Mouse (Mus musculus): Measurements from ENCODE around the gene Rassf5. TPM values are rescaled to one million over a fixed set of nuclear protein-coding genes. Genes with fewer than 3 reads are reported as not detected.

Rassf5 gene
- polyA plus RNA-seq, 1 experiment from 2014 or later: 35.4 TPM

DNA sequence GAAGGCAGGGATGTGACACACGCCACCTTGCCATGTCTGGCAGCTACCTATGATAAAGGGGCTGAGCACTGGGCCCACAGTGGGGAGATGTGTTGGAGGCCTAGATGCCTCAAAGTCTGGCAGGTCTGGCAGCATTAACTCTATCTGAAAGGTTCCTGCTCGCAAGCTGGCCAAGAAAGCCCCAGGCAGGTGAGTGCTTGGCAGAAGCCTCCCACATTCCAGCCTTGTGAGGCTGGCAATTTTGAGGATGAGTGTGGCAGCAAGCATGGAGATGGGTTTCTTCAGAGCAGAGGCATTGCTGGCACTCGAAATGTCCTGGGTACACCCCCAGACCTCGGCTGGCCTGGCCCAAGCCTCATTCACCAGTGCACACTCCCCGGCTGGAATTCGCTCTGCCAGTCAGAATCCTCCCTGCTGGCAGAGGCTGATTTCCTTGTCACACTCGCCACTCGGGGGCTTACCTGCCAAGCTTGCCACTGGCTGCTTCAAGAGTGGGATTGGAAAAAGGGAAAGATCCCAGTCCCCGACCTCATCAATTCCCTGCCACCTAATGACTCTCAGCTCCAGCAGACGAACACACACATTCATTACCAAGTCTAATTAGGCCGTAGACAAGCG, 5.4 kb downstream of the Rassf5 start:
- WGBS (ENCODE audit: missing documents): 93% methylated on average over 12 of the region's 12 CpGs
- Histone ChIP-seq H3K4me3 (ENCODE audit: inconsistent target) (no peak overlapping the region), H3K36me3 (ENCODE audit: inconsistent target) (no peaks in the 10 kb centered on the region), H3K79me2 (ENCODE audit: inconsistent target) (no peaks in the 10 kb centered on the region), H3K27ac (no peak overlapping the region)

DNA sequence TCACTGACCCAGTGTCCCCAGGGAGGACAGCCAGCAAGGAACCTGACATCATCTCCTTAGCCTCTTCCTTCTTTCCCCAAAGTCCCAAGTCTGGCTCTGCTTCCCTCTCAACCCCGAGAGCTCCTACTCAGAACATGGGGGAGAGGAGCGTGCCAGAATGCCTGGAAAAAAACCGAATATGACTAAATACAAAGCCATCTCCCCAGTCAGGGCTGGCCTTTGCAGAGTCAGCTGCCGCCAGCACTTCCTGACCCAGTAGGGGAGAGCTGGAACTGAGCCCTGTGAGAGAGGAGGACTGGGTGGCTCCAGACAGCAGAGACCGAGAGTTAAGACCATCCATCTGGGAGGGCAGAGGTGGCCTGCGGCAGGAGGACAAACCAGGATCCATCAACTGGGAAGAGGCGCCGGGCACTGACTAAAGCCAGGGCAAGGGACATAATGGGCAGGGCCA, 6.1 kb downstream of the Rassf5 start:
- WGBS (ENCODE audit: missing documents): 70% methylated on average over 8 of the region's 8 CpGs
- no peaks in the 10 kb centered on the region for H3K79me2 ChIP-seq (ENCODE audit: inconsistent target)
- H3K4me3 ChIP-seq (ENCODE audit: inconsistent target): no peak overlapping the region
- no peaks in the 10 kb centered on the region for H3K36me3 ChIP-seq (ENCODE audit: inconsistent target)
- no peak overlapping the region for H3K27ac ChIP-seq

DNA sequence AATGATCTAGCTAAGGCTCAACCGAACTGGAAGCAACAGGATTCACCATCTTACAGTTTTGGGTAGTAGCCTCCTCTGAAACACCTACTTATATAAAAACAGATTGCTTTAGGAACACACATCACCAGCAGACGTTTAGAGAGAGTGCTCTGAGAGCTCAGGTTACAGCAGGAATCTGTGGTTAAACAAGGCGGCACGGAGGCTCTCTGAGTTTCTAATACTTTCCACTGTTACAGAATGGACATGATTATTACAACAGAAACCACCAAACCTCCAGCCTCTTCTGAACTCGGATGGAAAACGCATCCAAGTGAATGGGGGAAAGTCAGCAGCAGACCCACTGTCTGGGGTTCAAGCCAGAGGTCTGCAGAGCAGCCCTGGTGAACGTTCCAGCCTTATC, 9.0 kb downstream of the Rassf5 start:
- H3K4me3 ChIP-seq (ENCODE audit: inconsistent target): no peak overlapping the region
- H3K27ac ChIP-seq: no peak overlapping the region
- no peaks in the 10 kb centered on the region for H3K79me2 ChIP-seq (ENCODE audit: inconsistent target)
- 71% methylated on average over 7 of the region's 7 CpGs for whole genome bisulfite sequencing (ENCODE audit: missing documents)
- H3K36me3 ChIP-seq (ENCODE audit: inconsistent target): no peaks in the 10 kb centered on the region

DNA sequence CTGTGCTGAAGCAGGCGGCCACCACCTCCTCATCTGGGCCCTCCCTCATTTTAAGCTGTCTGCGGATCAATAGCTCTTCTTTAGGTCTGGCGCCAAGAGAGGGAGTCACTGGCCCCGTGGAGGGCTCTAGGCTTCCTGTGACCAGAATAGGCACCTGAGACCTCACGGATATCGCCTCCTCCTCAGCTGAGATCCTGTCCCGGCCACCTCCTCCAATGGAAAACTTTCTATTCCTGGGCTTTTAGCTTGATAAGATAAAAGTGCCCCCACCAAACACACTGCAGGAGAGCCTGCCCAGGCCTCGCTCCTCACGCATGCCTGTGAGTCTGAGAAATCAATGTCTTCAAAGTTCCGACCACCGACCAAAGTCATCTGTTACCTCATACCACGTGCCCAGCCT, 11.5 kb downstream of the Rassf5 start:
- H3K27ac ChIP-seq: no peak overlapping the region
- 86% methylated on average over 12 of the region's 12 CpGs for WGBS (ENCODE audit: missing documents)

DNA sequence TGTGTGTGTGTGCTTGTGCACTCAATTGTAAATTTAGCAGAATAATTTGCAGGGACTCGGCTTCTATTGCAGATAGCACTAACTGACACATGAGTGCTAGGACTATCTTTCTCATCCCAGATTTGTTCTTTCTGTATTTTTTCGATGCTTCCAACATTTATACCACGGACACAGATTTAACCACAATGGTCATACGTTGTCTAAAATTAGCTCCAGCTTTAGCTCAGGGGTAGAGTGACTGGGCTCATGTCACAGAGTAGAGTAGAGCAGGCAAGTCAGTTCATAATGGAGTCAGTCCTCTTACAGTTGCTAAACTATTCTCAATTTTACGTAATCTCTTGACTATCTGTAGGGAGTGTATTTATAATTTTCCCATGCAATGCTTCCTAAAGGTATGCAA, 16.4 kb downstream of the Rassf5 start:
- no peaks in the 10 kb centered on the region for H3K79me2 ChIP-seq (ENCODE audit: inconsistent target)
- no peak overlapping the region for H3K27ac ChIP-seq
- H3K36me3 ChIP-seq (ENCODE audit: inconsistent target): no peaks in the 10 kb centered on the region
- WGBS (ENCODE audit: missing documents): 66% methylated on average over 5 of the region's 5 CpGs
- no peak overlapping the region for H3K4me3 ChIP-seq (ENCODE audit: inconsistent target)

More for the DNA sequence above, 11.5 kb downstream of the Rassf5 start:
- H3K4me3 ChIP-seq (ENCODE audit: inconsistent target): no peak overlapping the region
- no peaks in the 10 kb centered on the region for H3K79me2 ChIP-seq (ENCODE audit: inconsistent target)
- H3K36me3 ChIP-seq (ENCODE audit: inconsistent target): no peaks in the 10 kb centered on the region

DNA sequence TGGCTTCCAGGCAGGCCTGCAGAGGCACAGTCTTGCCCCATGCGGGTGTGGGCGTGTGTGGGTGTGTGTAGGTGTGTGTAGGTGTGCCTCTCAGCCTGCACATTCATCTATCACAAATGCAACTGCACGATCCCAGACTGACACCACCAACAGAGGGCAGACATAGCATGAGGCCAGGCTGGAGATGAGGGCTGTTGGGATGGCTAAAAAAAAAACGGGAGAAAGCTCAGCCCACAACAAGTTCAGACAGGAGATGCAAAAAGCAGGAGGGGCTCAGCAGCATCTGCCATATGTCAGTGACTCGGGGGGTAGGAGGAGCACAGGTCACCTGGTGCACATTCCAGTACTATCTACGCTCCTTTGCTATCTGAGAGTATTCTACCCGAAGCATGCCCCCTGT, 16.8 kb downstream of the Rassf5 start:
- 76% methylated on average over 7 of the region's 7 CpGs for WGBS (ENCODE audit: missing documents)
- Histone ChIP-seq H3K36me3 (ENCODE audit: inconsistent target) (no peaks in the 10 kb centered on the region), H3K27ac (no peak overlapping the region), H3K4me3 (ENCODE audit: inconsistent target) (no peak overlapping the region), H3K79me2 (ENCODE audit: inconsistent target) (no peaks in the 10 kb centered on the region)

DNA sequence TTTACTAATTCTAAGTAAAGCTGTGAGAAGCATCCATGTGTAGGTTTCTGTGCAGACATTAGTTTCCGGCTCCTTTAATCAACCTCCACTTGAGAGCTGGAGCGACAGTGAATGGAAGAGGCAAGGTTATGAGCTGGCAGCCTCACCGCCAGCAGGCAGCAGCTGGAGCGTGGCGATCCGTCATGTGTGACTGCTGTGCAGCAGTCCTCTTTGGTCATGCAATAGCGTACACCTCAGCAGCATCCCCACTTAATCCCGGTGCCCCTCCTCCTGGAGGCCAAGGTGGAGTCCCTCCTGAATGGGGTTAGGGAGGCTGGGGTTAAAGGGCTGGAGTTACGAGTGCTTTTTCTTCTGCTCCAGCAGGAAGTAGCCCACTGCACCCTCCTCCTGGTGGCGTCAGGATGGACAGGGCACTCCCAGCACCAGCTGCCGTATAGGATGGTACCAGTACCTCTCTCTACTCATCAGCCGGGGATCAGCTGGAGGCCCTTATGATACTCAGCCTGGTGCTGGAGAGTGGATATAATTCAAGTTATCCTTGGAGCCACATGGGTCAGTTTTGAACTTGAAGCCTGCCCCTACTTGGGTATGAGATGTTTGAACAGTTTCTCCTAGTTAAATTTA, 20.1 kb downstream of the Rassf5 start:
- WGBS (ENCODE audit: missing documents): 87% methylated on average over 12 of the region's 12 CpGs
- H3K27ac ChIP-seq: no peak overlapping the region

DNA sequence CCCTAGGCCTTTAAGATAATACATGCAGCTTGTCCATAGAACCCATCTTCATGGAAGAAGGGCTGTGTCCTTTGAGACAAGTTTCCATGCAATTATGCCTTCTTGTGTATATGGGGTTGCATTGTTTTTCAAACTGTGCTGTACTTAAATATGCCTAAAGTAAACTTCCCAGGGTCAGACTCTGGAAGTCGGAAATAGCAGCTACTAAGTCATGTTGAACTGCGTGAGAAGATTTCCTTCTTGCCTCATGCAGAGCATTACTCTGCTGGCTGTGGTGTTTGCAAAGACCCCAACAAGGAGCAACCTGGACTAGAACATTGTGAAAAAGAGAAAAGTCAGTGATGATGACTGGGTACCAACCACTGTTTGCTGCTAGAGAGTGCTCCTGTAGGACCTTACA, 21.7 kb downstream of the Rassf5 start:
- Histone ChIP-seq H3K36me3 (ENCODE audit: inconsistent target) (no peaks in the 10 kb centered on the region), H3K79me2 (ENCODE audit: inconsistent target) (no peaks in the 10 kb centered on the region), H3K27ac (no peak overlapping the region), H3K4me3 (ENCODE audit: inconsistent target) (no peak overlapping the region)
- 88% methylated on average over 2 of the region's 2 CpGs for WGBS (ENCODE audit: missing documents)

More for the DNA sequence above, 20.1 kb downstream of the Rassf5 start:
- H3K36me3 ChIP-seq (ENCODE audit: inconsistent target): no peaks in the 10 kb centered on the region
- no peaks in the 10 kb centered on the region for H3K79me2 ChIP-seq (ENCODE audit: inconsistent target)
- no peak overlapping the region for H3K4me3 ChIP-seq (ENCODE audit: inconsistent target)

DNA sequence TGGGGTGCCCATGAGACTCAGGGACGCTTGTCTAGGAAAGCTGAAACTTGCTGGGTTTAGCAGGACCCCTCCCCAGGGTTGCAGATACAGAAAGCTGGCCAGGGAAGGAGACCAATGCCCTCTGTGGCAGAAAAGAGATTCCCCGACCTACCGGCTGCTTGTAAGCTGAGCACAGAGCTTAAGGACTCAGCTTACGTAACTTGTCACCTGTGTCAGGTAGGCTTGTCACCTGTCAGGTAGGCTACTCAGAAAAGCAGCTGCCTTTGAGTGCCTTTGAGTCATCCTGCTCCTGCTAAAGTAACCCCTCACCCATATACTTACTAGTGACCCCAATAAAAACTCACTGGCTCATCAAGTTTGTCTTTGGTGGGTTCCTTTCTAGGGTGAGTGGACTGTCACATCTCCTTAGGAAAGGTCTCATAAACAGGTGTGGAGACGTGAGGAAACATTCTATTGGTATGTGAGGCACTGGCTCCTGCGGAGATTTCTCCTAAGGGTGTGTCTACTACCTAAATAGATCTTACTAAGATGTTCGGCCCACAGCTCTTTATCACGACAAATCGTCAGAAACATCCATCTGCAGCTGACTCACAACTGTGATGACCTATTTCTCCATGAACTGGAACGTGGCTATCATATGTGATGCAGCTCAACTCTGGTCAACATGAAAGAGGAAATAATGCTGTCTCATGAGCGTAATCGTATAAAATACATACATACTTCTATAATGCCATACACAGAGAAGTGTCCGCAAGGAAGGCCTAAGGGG, 23.1 kb downstream of the Rassf5 start:
- no peak overlapping the region for H3K27ac ChIP-seq
- no peaks in the 10 kb centered on the region for H3K79me2 ChIP-seq (ENCODE audit: inconsistent target)
- H3K4me3 ChIP-seq (ENCODE audit: inconsistent target): no peak overlapping the region
- H3K36me3 ChIP-seq (ENCODE audit: inconsistent target): no peaks in the 10 kb centered on the region
- 93% methylated on average over 13 of the region's 13 CpGs for WGBS (ENCODE audit: missing documents)

DNA sequence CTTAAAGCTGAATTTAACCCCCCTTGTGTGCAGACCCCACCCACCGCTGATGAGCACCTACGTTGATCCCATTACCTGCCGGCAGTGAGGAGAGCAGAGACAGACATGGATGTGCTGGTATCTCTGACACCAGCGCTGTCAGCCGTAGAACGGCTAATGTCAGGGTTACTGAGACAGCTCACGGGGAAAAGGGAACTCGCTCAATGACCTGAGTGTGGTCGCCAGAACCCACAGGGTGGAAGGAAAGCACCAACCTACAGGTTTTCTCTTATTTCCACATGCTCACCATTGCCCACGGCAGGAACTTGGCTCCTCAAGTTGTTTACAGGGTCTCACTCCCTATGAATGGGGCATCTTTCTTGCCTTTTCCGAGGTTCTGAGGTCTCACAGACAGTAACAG, 26.1 kb downstream of the Rassf5 start:
- 33% methylated on average over 11 of the region's 11 CpGs for WGBS (ENCODE audit: missing documents)
- Histone ChIP-seq H3K36me3 (ENCODE audit: inconsistent target) (no peaks in the 10 kb centered on the region), H3K27ac (no peak overlapping the region), H3K4me3 (ENCODE audit: inconsistent target) (no peak overlapping the region), H3K79me2 (ENCODE audit: inconsistent target) (no peaks in the 10 kb centered on the region)

DNA sequence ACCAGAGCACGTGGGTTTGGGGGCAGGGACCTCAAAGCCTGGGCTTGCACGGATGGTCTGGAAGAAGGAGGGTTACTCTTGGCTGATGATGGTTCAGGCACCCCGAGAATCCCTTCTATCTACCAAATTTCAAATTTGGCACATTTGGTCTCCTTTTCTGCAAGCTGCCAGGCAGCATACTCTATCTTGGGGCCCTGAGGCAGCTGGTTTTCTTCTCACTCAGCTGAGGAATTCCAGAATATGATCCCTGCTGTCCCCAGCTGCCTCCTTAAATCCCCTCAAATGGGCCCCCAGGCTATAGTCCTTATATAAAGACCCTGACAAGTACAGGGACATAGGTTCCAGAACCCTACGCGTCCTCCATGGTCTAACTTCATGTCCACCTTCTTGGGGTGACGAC, 31.7 kb downstream of the Rassf5 start:
- Histone ChIP-seq H3K4me3 (ENCODE audit: inconsistent target) (no peak overlapping the region), H3K79me2 (ENCODE audit: inconsistent target) (no peaks in the 10 kb centered on the region), H3K27ac (no peak overlapping the region), H3K36me3 (ENCODE audit: inconsistent target) (no peaks in the 10 kb centered on the region)
- 76% methylated on average over 6 of the region's 6 CpGs for WGBS (ENCODE audit: missing documents)

DNA sequence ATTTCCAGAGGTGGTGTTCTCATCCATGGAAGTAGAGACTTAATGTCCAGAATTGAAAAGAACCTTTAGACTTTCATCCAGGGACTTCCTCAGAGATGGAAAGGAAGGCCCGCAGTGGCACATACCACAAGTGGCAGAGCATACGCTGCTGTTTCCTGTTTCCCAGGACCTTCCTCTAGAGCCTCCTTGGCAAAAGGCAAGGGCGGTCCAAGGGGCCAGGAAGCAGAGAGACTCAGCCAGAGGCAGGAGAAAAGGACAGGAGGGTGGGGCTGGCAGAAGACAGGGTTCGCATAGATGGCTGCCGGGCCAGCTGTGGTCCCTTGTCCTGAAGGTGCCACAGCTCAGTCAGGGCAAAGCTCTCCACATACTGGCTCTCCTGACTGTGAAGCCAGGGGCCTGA, 32.1 kb downstream of the Rassf5 start:
- Histone ChIP-seq H3K27ac (no peak overlapping the region), H3K79me2 (ENCODE audit: inconsistent target) (no peaks in the 10 kb centered on the region), H3K4me3 (ENCODE audit: inconsistent target) (no peak overlapping the region), H3K36me3 (ENCODE audit: inconsistent target) (no peaks in the 10 kb centered on the region)
- 30% methylated on average over 4 of the region's 5 CpGs for whole genome bisulfite sequencing (ENCODE audit: missing documents)

DNA sequence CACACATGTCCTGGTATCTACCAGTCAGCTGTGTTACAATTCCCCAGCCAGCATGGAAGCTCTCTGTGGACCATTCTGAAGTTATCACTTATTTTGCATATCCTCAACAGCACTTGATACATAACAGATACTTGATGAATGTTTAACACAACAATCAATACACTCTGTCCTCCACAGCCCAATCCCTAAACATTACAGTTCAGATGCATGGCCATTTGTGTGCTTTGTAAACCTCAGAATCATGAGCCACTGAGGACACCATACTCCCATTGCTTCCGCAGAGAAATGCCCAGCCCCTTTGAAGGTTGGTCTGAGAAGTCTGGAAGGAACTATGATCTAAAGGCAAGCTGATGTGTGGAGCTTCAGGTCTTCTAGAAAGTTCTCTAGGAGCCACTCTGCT, 33.4 kb downstream of the Rassf5 start:
- Histone ChIP-seq H3K4me3 (ENCODE audit: inconsistent target) (no peak overlapping the region), H3K36me3 (ENCODE audit: inconsistent target) (no peaks in the 10 kb centered on the region), H3K27ac (no peak overlapping the region), H3K79me2 (ENCODE audit: inconsistent target) (no peaks in the 10 kb centered on the region)
- 92% methylated on average over 1 of the region's 1 CpGs for WGBS (ENCODE audit: missing documents)

DNA sequence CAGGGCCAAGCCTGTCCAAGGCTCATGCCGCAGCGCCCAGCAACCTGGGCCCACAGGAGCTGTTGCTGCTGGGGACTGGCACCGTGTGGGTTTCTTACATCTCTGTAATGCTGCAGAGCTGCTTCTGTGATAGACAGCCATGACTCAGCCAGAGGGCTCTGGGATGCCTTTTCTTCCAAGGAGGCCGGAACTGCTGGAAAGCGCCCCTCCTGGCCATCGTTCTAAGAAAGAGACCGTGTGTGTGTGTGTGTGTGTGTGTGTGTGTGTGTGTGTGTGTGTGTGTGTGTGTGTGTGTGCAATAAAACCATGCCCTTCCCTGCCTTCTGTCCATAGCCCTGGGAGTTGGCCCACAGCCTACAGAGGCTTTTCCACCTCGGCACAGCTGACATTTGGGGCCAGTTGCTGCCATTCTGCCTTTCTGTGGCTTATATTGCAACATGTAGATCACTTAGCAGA, 35.1 kb downstream of the Rassf5 start:
- H3K79me2 ChIP-seq (ENCODE audit: inconsistent target): no peaks in the 10 kb centered on the region
- 76% methylated on average over 8 of the region's 8 CpGs for WGBS (ENCODE audit: missing documents)
- H3K27ac ChIP-seq: no peak overlapping the region
- H3K36me3 ChIP-seq (ENCODE audit: inconsistent target): no peaks in the 10 kb centered on the region
- no peak overlapping the region for H3K4me3 ChIP-seq (ENCODE audit: inconsistent target)

DNA sequence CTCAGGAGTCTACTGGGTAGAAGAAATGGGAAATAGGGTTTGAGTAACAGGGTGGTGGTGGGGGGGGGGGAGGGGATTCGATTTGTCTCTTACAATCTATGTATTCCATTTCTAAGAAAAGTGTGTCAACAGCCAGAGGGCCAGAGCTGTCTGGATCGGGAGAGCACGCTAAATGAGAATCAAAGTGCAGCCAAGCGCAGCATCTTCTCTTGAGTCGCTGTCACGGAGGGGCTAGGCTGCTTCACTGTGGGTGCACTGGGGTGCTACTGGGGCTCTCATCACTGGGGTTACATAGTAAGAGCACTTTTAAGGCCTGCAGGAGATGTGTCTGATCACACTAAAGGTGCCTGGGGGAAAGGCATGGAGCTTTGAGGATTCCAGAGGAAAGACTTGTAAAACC, 36.3 kb downstream of the Rassf5 start:
- WGBS (ENCODE audit: missing documents): 93% methylated on average over 6 of the region's 6 CpGs
- no peaks in the 10 kb centered on the region for H3K36me3 ChIP-seq (ENCODE audit: inconsistent target)
- no peak overlapping the region for H3K4me3 ChIP-seq (ENCODE audit: inconsistent target)
- no peaks in the 10 kb centered on the region for H3K79me2 ChIP-seq (ENCODE audit: inconsistent target)
- H3K27ac ChIP-seq: no peak overlapping the region

Measured in macrophage (primary cell).